Mouse (Mus musculus): ENCODE results near the gene Capn5. TPM values are rescaled to one million over a fixed set of nuclear protein-coding genes. Genes with fewer than 3 reads are reported as not detected.

Capn5 gene
- polyA plus RNA-seq, 1 experiment from 2014 or later, result 2.7 TPM

DNA sequence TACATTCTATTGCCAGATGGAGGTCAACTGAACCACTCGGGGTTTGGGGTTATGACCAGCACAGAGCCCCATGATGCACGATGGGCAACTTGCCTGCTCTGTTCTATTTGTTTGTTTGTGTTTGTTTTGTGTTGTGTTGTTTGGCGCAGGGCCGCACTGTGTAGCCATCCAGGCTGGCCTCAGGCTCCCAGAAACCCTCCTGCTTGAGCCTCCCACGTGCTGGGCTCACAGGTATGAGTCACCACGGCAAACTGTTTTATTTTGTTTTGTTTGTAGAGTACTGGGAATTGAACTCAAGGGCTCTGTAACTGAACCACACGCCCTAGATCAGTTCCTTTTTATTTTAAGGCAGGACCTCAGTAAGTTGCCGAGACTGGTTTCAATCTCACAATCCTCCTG lies 31.6 kb downstream of the Capn5 start:
- H3K9me3 ChIP-seq (replicated peaks), result no peaks in the 10 kb centered on the region
- WGBS, result 74% methylated on average over 8 of the region's 8 CpGs

DNA sequence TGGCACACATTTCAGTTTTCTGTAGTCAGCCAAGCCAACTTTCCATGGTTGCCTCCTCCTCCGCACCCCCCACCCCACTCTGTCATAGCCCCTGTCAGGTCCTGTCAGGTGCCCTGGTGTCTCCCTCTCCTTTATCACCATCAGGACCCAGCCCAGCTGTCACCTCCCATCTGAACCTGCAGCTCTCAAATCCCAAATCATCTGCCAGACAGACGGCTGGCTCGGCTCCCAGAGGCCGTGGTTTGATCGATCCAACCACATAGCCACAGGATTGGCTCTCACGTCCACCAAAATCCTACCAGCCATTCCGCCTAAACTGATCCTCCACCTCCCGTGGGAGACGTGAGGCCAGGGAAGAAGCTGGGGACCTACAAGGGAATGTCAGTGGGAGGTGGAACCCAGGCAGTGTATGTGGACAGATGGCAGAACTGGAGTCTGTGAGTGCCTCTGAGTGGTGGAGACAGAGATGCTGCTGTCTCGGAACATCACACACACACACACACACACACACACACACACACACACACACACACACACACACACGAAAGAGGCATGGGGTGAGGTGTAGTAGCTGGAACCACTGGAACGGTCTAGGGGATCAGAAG lies 32.1 kb downstream of the Capn5 start:
- Histone ChIP-seq H3K4me2 (no peak overlapping the region), H3K9me3 (replicated peaks) (no peaks in the 10 kb centered on the region), H3K9ac (no peak overlapping the region), H3K27ac (no peak overlapping the region), H3K4me1 (replicated peaks) (peaks cover 25% of the 10 kb centered on the region), H3K36me3 (no peaks in the 10 kb centered on the region), H3K27me3 (no peaks in the 10 kb centered on the region), H3K4me3 (no peak overlapping the region)
- 81% methylated on average over 12 of the region's 12 CpGs for WGBS
- no peak for ATAC-seq (replicated peaks; ENCODE audit: insufficient number of reproducible peaks, insufficient read depth, low FRiP score, low read depth)

More for the DNA sequence above, 31.6 kb downstream of the Capn5 start:
- Histone ChIP-seq H3K9ac (no peak overlapping the region), H3K27ac (no peak overlapping the region), H3K27me3 (no peaks in the 10 kb centered on the region), H3K4me2 (no peak overlapping the region), H3K36me3 (no peaks in the 10 kb centered on the region), H3K4me3 (no peak overlapping the region), H3K4me1 (replicated peaks) (peaks cover 21% of the 10 kb centered on the region)
- no peak for ATAC-seq (replicated peaks; ENCODE audit: insufficient number of reproducible peaks, insufficient read depth, low FRiP score, low read depth)

DNA sequence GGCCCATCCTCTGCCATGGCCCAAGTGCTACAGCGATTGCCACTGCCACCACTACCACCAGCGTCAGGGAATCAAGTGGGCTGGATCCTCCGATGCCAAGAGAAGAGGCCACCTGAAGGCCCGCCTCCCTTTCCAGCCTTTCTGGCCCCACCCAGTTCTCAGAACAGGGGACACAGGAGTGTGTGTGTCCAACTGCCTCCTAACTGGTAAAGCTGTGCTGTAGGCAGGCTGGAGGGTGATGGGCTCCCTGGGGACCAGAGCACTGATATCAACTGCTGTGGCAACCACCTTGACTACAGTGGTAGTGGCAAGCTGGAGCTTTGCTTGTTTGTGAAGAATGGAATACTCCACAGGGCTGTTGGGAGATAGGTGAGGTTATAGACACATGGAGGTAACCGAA lies 32.7 kb downstream of the Capn5 start, which contains the start of gene Omp:
Gene Omp, minus strand, starts transcription at position 101 of the 400 bp plus-strand sequence.
- Histone ChIP-seq H3K27ac (no peak within 1 kb of the TSS), H3K36me3 (no peaks in the 10 kb centered on the region), H3K4me3 (no peak within 1 kb of the TSS), H3K9ac (no peak within 1 kb of the TSS), H3K4me1 (replicated peaks) (peaks cover 29% of the 10 kb centered on the region), H3K4me2 (no peak within 1 kb of the TSS), H3K27me3 (no peaks in the 10 kb centered on the region), H3K9me3 (replicated peaks) (no peaks in the 10 kb centered on the region)
- 83% methylated on average over 5 of the region's 5 CpGs for WGBS
- ATAC-seq (replicated peaks; ENCODE audit: insufficient number of reproducible peaks, insufficient read depth, low FRiP score, low read depth), result no peak

DNA sequence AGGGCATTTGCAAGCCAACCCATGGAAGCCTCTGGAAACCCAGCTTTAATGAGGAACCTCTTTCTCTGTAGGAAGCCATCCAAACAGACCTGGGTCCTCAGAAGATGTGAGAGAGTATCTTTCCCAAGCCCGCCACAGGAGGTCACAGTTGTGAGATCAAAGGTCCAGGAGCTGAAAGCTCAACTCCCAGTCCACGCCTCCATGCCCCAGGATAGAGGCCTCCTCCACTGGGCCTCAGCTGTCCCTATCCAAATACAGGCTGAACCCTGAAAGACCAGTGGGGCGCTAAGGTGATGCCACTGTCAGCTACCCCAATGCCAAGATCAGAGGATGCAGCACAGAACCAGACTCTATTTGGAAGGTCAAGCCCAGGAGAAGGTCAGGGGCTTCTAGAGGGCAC lies 35.4 kb downstream of the Capn5 start:
- no peak overlapping the region for H3K4me3 ChIP-seq
- peaks cover 25% of the 10 kb centered on the region for H3K4me1 ChIP-seq (replicated peaks)
- no peak for ATAC-seq (replicated peaks; ENCODE audit: insufficient number of reproducible peaks, insufficient read depth, low FRiP score, low read depth)
- no peak overlapping the region for H3K27ac ChIP-seq
- 82% methylated on average over 3 of the region's 3 CpGs for WGBS
- H3K9ac ChIP-seq, result no peak overlapping the region
- no peaks in the 10 kb centered on the region for H3K9me3 ChIP-seq (replicated peaks)
- H3K4me2 ChIP-seq, result no peak overlapping the region
- H3K36me3 ChIP-seq, result no peaks in the 10 kb centered on the region
- H3K27me3 ChIP-seq, result no peaks in the 10 kb centered on the region

DNA sequence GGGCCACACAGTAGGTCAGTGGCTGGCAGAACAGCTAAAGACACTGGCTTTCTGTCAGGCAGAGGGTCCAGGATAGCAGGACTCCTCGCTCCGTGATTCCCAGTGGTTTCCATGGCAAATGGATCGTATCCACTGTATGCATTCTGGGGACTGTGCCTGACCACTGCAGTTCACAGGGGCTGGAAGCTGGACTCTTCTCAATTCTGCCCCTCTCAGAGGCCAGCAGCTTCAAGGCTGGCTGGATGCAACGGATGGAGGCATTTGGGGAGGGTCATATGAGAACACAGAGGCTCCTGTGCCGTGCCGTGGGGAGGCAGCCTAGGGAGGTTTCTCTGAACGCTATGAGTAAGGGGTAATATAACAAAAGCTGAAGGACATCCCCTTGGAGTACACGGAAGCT lies 35.8 kb downstream of the Capn5 start:
- Histone ChIP-seq H3K9ac (no peak overlapping the region), H3K36me3 (no peaks in the 10 kb centered on the region), H3K4me3 (no peak overlapping the region), H3K4me2 (no peak overlapping the region), H3K9me3 (replicated peaks) (no peaks in the 10 kb centered on the region), H3K27ac (no peak overlapping the region), H3K4me1 (replicated peaks) (peaks cover 25% of the 10 kb centered on the region), H3K27me3 (no peaks in the 10 kb centered on the region)
- no peak for ATAC-seq (replicated peaks; ENCODE audit: insufficient number of reproducible peaks, insufficient read depth, low FRiP score, low read depth)
- 75% methylated on average over 8 of the region's 8 CpGs for WGBS

DNA sequence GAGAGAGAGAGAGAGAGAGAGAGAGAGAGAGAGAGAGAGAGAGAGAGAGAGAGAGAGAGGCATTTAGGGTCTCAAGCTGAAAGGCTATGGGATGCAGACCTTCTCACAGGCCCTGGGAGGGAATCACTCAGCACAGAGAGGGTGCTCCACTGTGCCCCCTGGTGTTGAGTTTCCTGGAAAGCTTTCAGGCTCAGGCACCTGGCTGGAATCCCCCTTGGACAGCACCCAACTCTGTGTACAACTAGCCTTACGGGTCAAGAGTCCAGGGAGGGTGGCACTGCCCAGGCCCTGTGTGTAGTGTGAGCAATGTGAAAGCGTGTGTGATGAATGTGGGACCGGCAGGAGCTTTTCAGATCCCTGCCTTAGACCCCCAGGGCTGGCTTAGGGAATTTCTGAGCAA lies 36.9 kb downstream of the Capn5 start:
- Histone ChIP-seq H3K9ac (no peak overlapping the region; the same call in 1 of the 2 replicates), H3K4me1 (replicated peaks) (peaks cover 25% of the 10 kb centered on the region), H3K4me3 (no peak overlapping the region), H3K4me2 (no peak overlapping the region), H3K27me3 (no peaks in the 10 kb centered on the region), H3K27ac (no peak overlapping the region), H3K36me3 (no peaks in the 10 kb centered on the region), H3K9me3 (replicated peaks) (no peaks in the 10 kb centered on the region)
- 59% methylated on average over 3 of the region's 3 CpGs for WGBS
- no peak for ATAC-seq (replicated peaks; ENCODE audit: insufficient number of reproducible peaks, insufficient read depth, low FRiP score, low read depth)

DNA sequence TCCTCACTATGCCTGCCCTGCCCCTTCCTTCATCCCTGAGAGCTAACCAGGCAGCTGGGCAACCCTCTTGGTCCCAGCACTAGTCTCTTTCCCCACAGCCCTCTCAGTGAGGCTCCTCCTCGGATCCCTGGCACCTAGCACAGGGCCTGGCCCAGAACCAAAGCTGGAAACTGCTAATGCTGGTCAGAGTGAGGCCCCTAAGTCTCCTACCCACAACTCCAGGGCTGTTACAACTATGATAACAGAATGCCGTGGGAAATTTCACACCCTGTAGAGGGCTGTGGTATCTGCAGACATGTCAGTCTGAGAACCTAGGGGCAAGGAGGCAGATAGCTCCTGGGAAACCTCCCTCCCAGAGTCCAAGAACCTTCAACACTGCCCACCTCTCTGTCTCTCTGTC lies 37.5 kb downstream of the Capn5 start:
- no peaks in the 10 kb centered on the region for H3K27me3 ChIP-seq
- 7% methylated on average over 2 of the region's 2 CpGs for WGBS
- no peak overlapping the region for H3K4me2 ChIP-seq
- H3K27ac ChIP-seq, result peak overlapping the region; percentile 37; the same call in 1 of the 2 replicates
- no peaks in the 10 kb centered on the region for H3K9me3 ChIP-seq (replicated peaks)
- peaks cover 25% of the 10 kb centered on the region for H3K4me1 ChIP-seq (replicated peaks)
- H3K4me3 ChIP-seq, result no peak overlapping the region
- no peak overlapping the region for H3K9ac ChIP-seq
- peak; percentile 47; the same call in 1 of the 2 replicates for ATAC-seq (replicated peaks; ENCODE audit: insufficient number of reproducible peaks, insufficient read depth, low FRiP score, low read depth)
- H3K36me3 ChIP-seq, result no peaks in the 10 kb centered on the region

DNA sequence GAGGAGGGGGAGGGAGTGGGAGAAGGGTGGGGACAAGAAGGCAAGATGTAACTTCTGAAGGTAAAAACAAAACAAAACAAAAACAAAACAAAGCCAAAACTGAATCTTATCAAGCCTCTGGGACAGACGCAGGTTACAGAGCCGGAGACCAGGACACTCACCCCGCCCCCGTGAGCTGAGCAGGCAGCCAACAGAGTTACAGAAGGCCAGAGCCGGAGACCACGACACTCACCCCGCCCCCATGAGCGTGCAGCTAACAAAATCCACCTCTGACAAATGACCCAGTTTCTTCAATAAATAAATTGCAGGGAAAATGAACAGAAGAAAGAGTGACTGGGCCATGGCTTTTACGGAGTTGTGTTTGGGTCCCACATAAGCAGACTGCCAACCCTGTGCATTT lies 38.9 kb downstream of the Capn5 start:
- no peaks in the 10 kb centered on the region for H3K9me3 ChIP-seq (replicated peaks)
- 19% methylated on average over 9 of the region's 9 CpGs for WGBS
- no peak overlapping the region for H3K27ac ChIP-seq
- peaks cover 25% of the 10 kb centered on the region for H3K4me1 ChIP-seq (replicated peaks)
- H3K4me2 ChIP-seq, result peak overlapping the region; percentile 36
- no peaks in the 10 kb centered on the region for H3K36me3 ChIP-seq
- no peaks in the 10 kb centered on the region for H3K27me3 ChIP-seq
- no peak for ATAC-seq (replicated peaks; ENCODE audit: insufficient number of reproducible peaks, insufficient read depth, low FRiP score, low read depth)
- no peak overlapping the region for H3K4me3 ChIP-seq
- no peak overlapping the region for H3K9ac ChIP-seq

DNA sequence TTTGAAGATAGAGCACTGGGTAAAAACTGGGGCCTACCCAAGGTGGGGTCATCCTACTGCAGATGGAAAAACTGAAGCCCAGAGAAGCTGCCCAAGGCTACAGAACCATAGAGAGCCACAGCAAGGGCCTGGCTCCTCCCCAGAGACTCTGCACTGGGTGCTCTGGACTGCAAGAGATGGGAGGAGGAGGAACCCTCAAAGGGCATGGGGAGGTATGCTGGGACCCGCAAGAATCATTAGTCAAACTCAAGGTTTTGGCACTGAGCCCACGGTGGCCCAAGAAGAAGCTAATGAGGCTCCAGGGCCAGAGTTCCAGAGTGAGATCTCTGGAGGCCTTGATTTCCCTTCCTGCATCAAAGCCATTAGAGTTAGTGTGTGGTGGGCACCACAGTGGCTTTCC lies 40.1 kb downstream of the Capn5 start:
- H3K36me3 ChIP-seq, result no peaks in the 10 kb centered on the region
- WGBS, result 66% methylated on average over 2 of the region's 2 CpGs
- no peaks in the 10 kb centered on the region for H3K9me3 ChIP-seq (replicated peaks)
- no peak overlapping the region for H3K4me3 ChIP-seq
- no peak for ATAC-seq (replicated peaks; ENCODE audit: insufficient number of reproducible peaks, insufficient read depth, low FRiP score, low read depth)
- no peaks in the 10 kb centered on the region for H3K27me3 ChIP-seq
- H3K9ac ChIP-seq, result no peak overlapping the region
- no peak overlapping the region for H3K4me2 ChIP-seq
- H3K4me1 ChIP-seq (replicated peaks), result peaks cover 25% of the 10 kb centered on the region
- H3K27ac ChIP-seq, result no peak overlapping the region

DNA sequence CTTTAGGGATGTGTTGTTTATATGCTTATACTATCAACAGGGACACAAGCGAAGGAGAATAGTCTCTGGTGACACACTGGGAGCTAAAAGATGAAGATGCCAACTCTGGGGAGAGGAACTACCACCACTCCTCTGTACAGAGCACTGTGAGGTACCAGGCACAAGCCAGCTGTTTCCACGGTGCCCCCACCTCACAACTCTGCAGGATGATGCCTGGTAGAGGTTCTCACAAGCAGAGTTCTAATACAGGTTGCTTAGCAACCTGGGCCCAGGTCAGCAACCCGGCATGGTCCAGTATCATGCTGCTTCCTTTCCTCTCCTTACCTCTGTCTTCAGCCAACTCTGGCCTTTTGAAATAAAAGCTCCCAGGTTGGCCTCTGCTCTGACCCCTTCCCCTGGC lies 40.5 kb downstream of the Capn5 start:
- no peak for ATAC-seq (replicated peaks; ENCODE audit: insufficient number of reproducible peaks, insufficient read depth, low FRiP score, low read depth)
- 61% methylated on average over 3 of the region's 3 CpGs for WGBS

DNA sequence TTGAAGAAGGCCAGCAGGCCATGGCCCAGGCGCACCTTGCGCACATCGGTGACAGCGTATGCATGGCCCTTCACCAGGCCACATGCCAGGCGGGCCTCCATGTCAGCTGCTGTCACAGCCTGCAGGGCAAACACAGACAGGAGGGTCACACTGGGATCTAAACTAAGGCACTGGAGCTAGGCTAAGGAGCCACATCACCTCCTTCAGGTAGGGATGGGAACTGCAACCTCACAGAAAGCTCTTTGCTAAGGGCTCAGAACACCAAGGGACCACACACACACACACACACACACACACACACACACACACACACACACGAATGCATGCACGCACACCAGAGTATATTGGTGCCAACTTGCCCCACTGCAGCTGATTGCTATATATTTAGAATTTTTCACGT lies 46.3 kb downstream of the Capn5 start:
- H3K9ac ChIP-seq, result no peak overlapping the region
- H3K4me3 ChIP-seq, result no peak overlapping the region
- no peaks in the 10 kb centered on the region for H3K36me3 ChIP-seq
- WGBS, result 87% methylated on average over 8 of the region's 8 CpGs
- no peak overlapping the region for H3K27ac ChIP-seq
- no peak overlapping the region for H3K4me2 ChIP-seq
- no peaks in the 10 kb centered on the region for H3K9me3 ChIP-seq (replicated peaks)
- H3K27me3 ChIP-seq, result no peaks in the 10 kb centered on the region
- no peak for ATAC-seq (replicated peaks; ENCODE audit: insufficient number of reproducible peaks, insufficient read depth, low FRiP score, low read depth)
- H3K4me1 ChIP-seq (replicated peaks), result no peaks in the 10 kb centered on the region

More for the DNA sequence above, 40.5 kb downstream of the Capn5 start:
- Histone ChIP-seq H3K36me3 (no peaks in the 10 kb centered on the region), H3K27ac (no peak overlapping the region), H3K4me2 (no peak overlapping the region), H3K4me3 (no peak overlapping the region), H3K9me3 (replicated peaks) (no peaks in the 10 kb centered on the region), H3K27me3 (no peaks in the 10 kb centered on the region), H3K4me1 (replicated peaks) (peaks cover 25% of the 10 kb centered on the region), H3K9ac (no peak overlapping the region)

DNA sequence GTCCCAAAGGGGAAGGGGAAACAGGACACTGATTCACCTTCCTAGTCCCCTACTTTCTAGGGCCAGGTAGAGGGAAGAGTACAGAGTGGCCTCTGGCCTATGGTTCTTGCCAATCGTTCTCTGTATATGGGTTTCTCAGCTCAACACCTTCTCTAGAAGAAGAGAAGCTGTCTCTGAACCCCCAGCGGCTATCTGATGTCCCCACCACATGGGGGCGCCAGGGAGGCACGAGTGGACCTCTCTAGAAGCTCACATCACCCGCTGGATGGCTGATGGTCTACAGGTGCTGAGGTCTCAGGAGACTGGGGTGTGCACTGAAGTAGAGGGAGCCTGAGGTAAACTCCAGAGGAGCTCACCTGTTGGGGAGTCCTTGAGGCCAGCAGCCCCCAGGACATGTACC lies 52.6 kb downstream of the Capn5 start:
- Histone ChIP-seq H3K27me3 (no peaks in the 10 kb centered on the region), H3K36me3 (no peaks in the 10 kb centered on the region), H3K27ac (no peak overlapping the region), H3K4me3 (no peak overlapping the region), H3K4me1 (replicated peaks) (peaks cover 4% of the 10 kb centered on the region; the same call in 1 of the 2 replicates), H3K4me2 (no peak overlapping the region), H3K9me3 (replicated peaks) (no peaks in the 10 kb centered on the region), H3K9ac (no peak overlapping the region)
- 35% methylated on average over 5 of the region's 5 CpGs for WGBS
- ATAC-seq (replicated peaks; ENCODE audit: insufficient number of reproducible peaks, insufficient read depth, low FRiP score, low read depth), result no peak

All from heart, embryonic 15.5 days (tissue).